Comparison of ENCODE assay signal across 8 mouse cellular contexts in genomic region chr11:59384441-59384959, GRCm38 (mm10). TPM values are rescaled to one million over a fixed set of nuclear protein-coding genes. Genes with fewer than 3 reads are reported as not detected.
DNase-seq lines count a peak whose midpoint lies in the region; ATAC-seq and TF ChIP-seq lines count a peak whose summit lies in the region.
"Had no signal": no experiment of that assay in that cellular context is flagged by ENCODE, and none has a peak within 500 bp of the region (broad histone marks: within the 10 kb centered on the region; RNA-seq: fewer than 3 reads in every experiment).

No protein-coding gene starts in this region.

- no peak overlapping the region for H3ac ChIP-seq in C2C12 (ENCODE audit: control insufficient read depth, insufficient read length, low read depth)

- H3K4me2 ChIP-seq in heart, embryonic 15.5 days, result peak overlapping the region; percentile 27; the same call in 1 of the 2 replicates
- H3K4me2 ChIP-seq in limb, embryonic 15.5 days, result no peak overlapping the region
- H3K4me2 ChIP-seq: midbrain, embryonic 12.5 days had no signal

- peak overlapping the region; percentile 49 for H3K27ac ChIP-seq in heart, embryonic 15.5 days
- no peak overlapping the region for H3K27ac ChIP-seq in limb, embryonic 15.5 days
- H3K27ac ChIP-seq: midbrain, embryonic 12.5 days had no signal

- H3K4me3 ChIP-seq in C2C12 (ENCODE audit: insufficient read depth, poor library complexity, severe bottlenecking), result no peak overlapping the region
- H3K4me3 ChIP-seq in heart, embryonic 15.5 days, result no peak overlapping the region
- no peak overlapping the region for H3K4me3 ChIP-seq in limb, embryonic 15.5 days
- H3K4me3 ChIP-seq: midbrain, embryonic 12.5 days had no signal

- intact Hi-C loops in left cerebral cortex, postnatal 25 days (cut with DNase I), result no loop called here

- CTCF ChIA-PET in Patski (lab: Charles Lee), result interaction anchor here (1.0 to 1.7 kb wide), 2 partner anchors 12 to 17 kb away, joined by 3 to 5 read pairs; no protein-coding TSS in a partner anchor

- peak; percentile 78 for ATAC-seq in Patski
- ATAC-seq in heart, embryonic 15.5 days (replicated peaks; ENCODE audit: insufficient number of reproducible peaks, insufficient read depth, low FRiP score, low read depth), result 0 out of 2 replicates have a peak, but pooled peaks have one; percentile 36
- peak; percentile 52; the same call in 1 of the 2 replicates for ATAC-seq in limb, embryonic 15.5 days (ENCODE audit: insufficient number of reproducible peaks, low FRiP score, low TSS enrichment, low read depth)

- POLR2A ChIA-PET in Patski (lab: Charles Lee), result interaction anchor here (0.6 to 1.1 kb wide), 3 partner anchors 8 to 1888 kb away, joined by 3 read pairs; no protein-coding TSS in a partner anchor

- H3K27me3 ChIP-seq in C2C12 (ENCODE audit: control insufficient read depth, insufficient read depth, insufficient read length) (no peaks in the 10 kb centered on the region), Patski (no peaks in the 10 kb centered on the region)
- H3K27me3 ChIP-seq in heart, embryonic 15.5 days, result no peaks in the 10 kb centered on the region
- no peaks in the 10 kb centered on the region for H3K27me3 ChIP-seq in limb, embryonic 15.5 days

- H3K79me3 ChIP-seq in C2C12 (ENCODE audit: low read depth), result no peaks in the 10 kb centered on the region

- peak; percentile 82 for DNase-seq in Patski (ENCODE audit: low read depth, low spot score)
- DNase-seq in thymus, postnatal 4 days, result peak; percentile 73
- DNase-seq in left cerebral cortex, postnatal 25 days (ENCODE audit: low spot score in 2 of 2), result no peak
- DNase-seq in layer of hippocampus, adult 18-20 months (ENCODE audit: low spot score in 2 of 2), result no peak

- in situ Hi-C loops in Patski (cut with MboI; ENCODE audit: low pct_unique_long_range_greater_than_20kb), result no loop called here

- TF ChIP-seq CTCF in C2C12 (IDR thresholded peaks at IDR 0.05; ENCODE audit: control insufficient read depth, insufficient read depth, insufficient read length), result no peak
- TF ChIP-seq CTCF in Patski (IDR thresholded peaks at IDR 0.05), result no peak

- H3K9me3 ChIP-seq in heart, embryonic 15.5 days (replicated peaks), result no peaks in the 10 kb centered on the region
- H3K9me3 ChIP-seq in limb, embryonic 15.5 days, result no peaks in the 10 kb centered on the region
- H3K9me3 ChIP-seq: midbrain, embryonic 12.5 days had no signal

- 16% methylated on average over 7 of the region's 7 CpGs for WGBS in heart, embryonic 15.5 days
- 17% methylated on average over 7 of the region's 7 CpGs for WGBS in limb, embryonic 15.5 days

- H3K9ac ChIP-seq in heart, embryonic 15.5 days, result no peak overlapping the region
- no peak overlapping the region for H3K9ac ChIP-seq in limb, embryonic 15.5 days
- H3K9ac ChIP-seq: midbrain, embryonic 12.5 days had no signal

- H3K79me2 ChIP-seq in C2C12 (ENCODE audit: control insufficient read depth, insufficient read depth), result no peaks in the 10 kb centered on the region

- H3K36me3 ChIP-seq in C2C12 (ENCODE audit: control insufficient read depth, insufficient read depth), result no peaks in the 10 kb centered on the region
- H3K36me3 ChIP-seq in heart, embryonic 15.5 days, result no peaks in the 10 kb centered on the region
- no peaks in the 10 kb centered on the region for H3K36me3 ChIP-seq in limb, embryonic 15.5 days
- H3K36me3 ChIP-seq: midbrain, embryonic 12.5 days had no signal

- peaks cover 22% of the 10 kb centered on the region for H3K4me1 ChIP-seq in heart, embryonic 15.5 days (replicated peaks)
- peaks cover 28% of the 10 kb centered on the region for H3K4me1 ChIP-seq in limb, embryonic 15.5 days

TF ChIP-seq in C2C12, 6 proteins besides CTCF, POLR2A, EP300 and RAD21:
- TF ChIP-seq USF1 (IDR thresholded peaks at IDR 0.05; ENCODE audit: low read depth) (no peak), MYOD1 (IDR thresholded peaks at IDR 0.05; ENCODE audit: control insufficient read depth, insufficient read length, low read depth) (peak; percentile 31)

RNA-seq across cellular contexts. Expression of gene Prss38, which starts 9.0 kb away (rescaled TPM):
- polyA plus RNA-seq in C2C12 (2012; fragmentation: generic; extraction: Trizol), result not detected
- polyA plus RNA-seq in Patski (2021), result not detected
- not detected in 2 replicates for polyA plus RNA-seq in heart, embryonic 15.5 days (2015; fragmentation: Nextera tagmentation; extraction: Ambion mirVana)
- polyA plus RNA-seq in limb, embryonic 15.5 days (2015; fragmentation: Nextera tagmentation; extraction: Ambion mirVana), result 0.12 TPM in 1 of 2 replicates, not detected in the other
- not detected for total RNA-seq in left cerebral cortex, postnatal 25 days (2021)
- total RNA-seq in layer of hippocampus, adult 18-20 months (2021), result not detected

Comparison
In these comparisons a context has a peak if more than half of its experiments do, and no peak if none do; other contexts are left out.
1. DNase-seq: peak in Patski (single experiment) and thymus, postnatal 4 days (single experiment); none in left cerebral cortex, postnatal 25 days (0 of 2) and layer of hippocampus, adult 18-20 months (0 of 2).
2. Peak in every context shown above with its lines, with median percentiles within 50 percentile points of each other: ATAC-seq.